Mouse (Mus musculus) forebrain, embryonic 12.5 days (tissue): ENCODE results near the gene Baz2b. TPM values are rescaled to one million over a fixed set of nuclear protein-coding genes. Genes with fewer than 3 reads are reported as not detected.

Experiments used
- ATAC-seq: fragments of 200-750 bp; cut with Nextera tagmentation; 2 replicates; pipeline ENCODE4 v1.8.0; 2017; ENCODE audit warnings: moderate TSS enrichment; ENCODE audit not compliant: low FRiP score
- H3K27ac ChIP-seq: fragments of 300-500 bp; sonication (generic); 2 replicates; pipeline ENCODE4 v1.5.1; 2016; ENCODE audit warnings: mild to moderate bottlenecking
- H3K27me3 ChIP-seq: fragments of 300-500 bp; sonication (generic); 2 replicates; pipeline ENCODE4 v1.6.1; 2016; ENCODE audit warnings: mild to moderate bottlenecking
- H3K36me3 ChIP-seq: fragments of 300-500 bp; sonication (generic); replicated peaks from 2 replicates; pipeline ENCODE4 v1.6.1; 2016; ENCODE audit warnings: mild to moderate bottlenecking
- H3K4me1 ChIP-seq: fragments of 300-500 bp; sonication (generic); 2 replicates; pipeline ENCODE4 v1.6.1; 2016
- H3K4me2 ChIP-seq: fragments of 300-500 bp; sonication (generic); 2 replicates; pipeline ENCODE4 v1.6.1; 2016; ENCODE audit warnings: mild to moderate bottlenecking, moderate library complexity
- H3K4me3 ChIP-seq: fragments of 300-500 bp; sonication (generic); replicated peaks from 2 replicates; pipeline ENCODE4 v1.5.1; 2016; ENCODE audit warnings: mild to moderate bottlenecking
- H3K9ac ChIP-seq: fragments of 300-500 bp; sonication (generic); 2 replicates; pipeline ENCODE4 v1.6.1; 2016; ENCODE audit warnings: mild to moderate bottlenecking
- H3K9me3 ChIP-seq: fragments of 300-500 bp; sonication (generic); 2 replicates; pipeline ENCODE4 v1.6.1; 2016
- WGBS: fragments of 180-500 bp; shearing (Covaris S2); methylation state at CpG from one replicate; pipeline ENCODE4 v1.1.7; 2016; 5-methylcytosine and 5-hydroxymethylcytosine counted together
- polyA plus RNA-seq: library from polyadenylated mRNA; unstranded; fragments of >200 nt; fragmentation: Nextera tagmentation; extraction: Ambion mirVana; gene quantifications from 2 replicates; pipeline ENCODE4 v1.2.1, GENCODE M21; 2016

The Baz2b gene
- polyA plus RNA-seq, 1 experiment from 2014 or later = 85.6 TPM

DNA sequence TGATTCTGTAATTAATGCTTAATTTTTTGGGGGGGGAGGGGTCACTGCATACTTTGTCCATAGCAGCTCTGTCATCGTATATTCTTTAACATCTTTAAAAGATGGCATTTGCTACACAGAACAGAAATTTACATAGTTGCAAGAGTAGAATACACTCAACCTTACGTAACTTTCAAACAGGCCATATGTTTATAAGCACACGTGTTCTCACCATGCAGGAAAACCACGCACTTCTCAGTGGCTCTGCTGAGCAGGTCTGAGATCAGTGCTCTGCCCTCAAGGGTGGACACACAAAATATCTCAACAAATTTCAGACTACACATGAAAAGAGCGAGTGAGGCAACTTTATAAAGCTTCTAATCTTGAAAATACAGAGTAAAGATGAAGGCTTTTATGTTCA, 235.7 kb downstream of the Baz2b start:
- no peaks in the 10 kb centered on the region for H3K9me3 ChIP-seq
- WGBS = 94% methylated on average over 5 of the region's 5 CpGs
- H3K4me1 ChIP-seq = peaks cover 3% of the 10 kb centered on the region; the same call in 1 of the 2 replicates
- peaks cover 23% of the 10 kb centered on the region for H3K36me3 ChIP-seq
- H3K27me3 ChIP-seq = no peaks in the 10 kb centered on the region
- no peak overlapping the region for H3K4me2 ChIP-seq
- ATAC-seq = no peak
- no peak overlapping the region for H3K9ac ChIP-seq
- no peak overlapping the region for H3K27ac ChIP-seq
- H3K4me3 ChIP-seq = no peak overlapping the region

DNA sequence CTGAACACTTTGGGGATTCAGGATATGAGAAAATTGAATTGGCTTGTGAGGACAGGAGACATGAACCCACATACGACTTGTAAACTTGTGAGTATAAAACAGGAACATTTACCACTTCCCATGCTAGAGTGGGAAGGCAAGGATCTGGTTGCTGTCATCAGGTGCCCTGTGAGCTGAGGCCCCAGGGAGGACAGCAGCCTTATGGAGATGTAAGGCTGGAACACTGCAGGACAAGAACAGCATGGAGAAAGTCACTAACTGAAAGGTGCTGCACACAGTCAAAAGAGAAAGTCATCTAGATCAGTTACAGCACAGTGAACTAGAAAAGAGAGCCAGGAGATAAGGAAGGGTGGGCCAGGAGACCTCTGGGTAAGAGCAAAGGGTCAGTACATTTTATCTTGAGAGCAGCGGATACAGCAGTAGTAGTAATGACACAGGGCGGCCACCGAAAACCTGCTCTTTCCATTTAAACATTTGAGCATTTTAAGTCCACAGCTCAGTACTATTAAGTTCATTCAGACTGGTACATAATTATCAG, 236.5 kb downstream of the Baz2b start:
- ATAC-seq = no peak
- H3K4me3 ChIP-seq = no peak overlapping the region
- no peaks in the 10 kb centered on the region for H3K27me3 ChIP-seq
- peaks cover 3% of the 10 kb centered on the region; the same call in 1 of the 2 replicates for H3K4me1 ChIP-seq
- H3K9ac ChIP-seq = no peak overlapping the region
- 91% methylated on average over 4 of the region's 4 CpGs for WGBS
- no peaks in the 10 kb centered on the region for H3K9me3 ChIP-seq
- H3K4me2 ChIP-seq = no peak overlapping the region
- H3K36me3 ChIP-seq = peaks cover 31% of the 10 kb centered on the region
- H3K27ac ChIP-seq = no peak overlapping the region

DNA sequence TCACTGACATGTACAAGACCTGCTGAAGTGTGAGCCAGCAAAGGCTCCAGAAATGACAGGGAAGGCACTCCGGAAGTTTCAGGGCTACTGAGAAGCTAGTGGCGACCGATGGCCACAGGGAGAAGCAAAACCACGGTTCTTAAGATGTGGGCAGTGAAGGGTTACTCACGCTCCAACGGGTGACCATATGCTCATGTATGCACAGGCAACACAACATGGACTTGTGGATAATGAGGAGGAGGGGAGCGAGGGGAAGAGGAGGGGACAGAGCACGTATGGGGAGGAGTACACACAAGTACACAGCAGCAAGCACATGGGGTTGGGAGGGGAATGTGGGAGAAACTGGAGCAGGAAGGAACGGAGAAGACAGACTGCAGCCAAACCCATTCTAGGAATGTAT, 239.1 kb downstream of the Baz2b start:
- no peak for ATAC-seq
- Histone ChIP-seq H3K9me3 (no peaks in the 10 kb centered on the region), H3K4me3 (no peak overlapping the region), H3K4me2 (no peak overlapping the region), H3K27me3 (no peaks in the 10 kb centered on the region), H3K27ac (no peak overlapping the region), H3K4me1 (peaks cover 3% of the 10 kb centered on the region; the same call in 1 of the 2 replicates), H3K9ac (no peak overlapping the region), H3K36me3 (peaks cover 25% of the 10 kb centered on the region)
- 80% methylated on average over 9 of the region's 9 CpGs for WGBS

DNA sequence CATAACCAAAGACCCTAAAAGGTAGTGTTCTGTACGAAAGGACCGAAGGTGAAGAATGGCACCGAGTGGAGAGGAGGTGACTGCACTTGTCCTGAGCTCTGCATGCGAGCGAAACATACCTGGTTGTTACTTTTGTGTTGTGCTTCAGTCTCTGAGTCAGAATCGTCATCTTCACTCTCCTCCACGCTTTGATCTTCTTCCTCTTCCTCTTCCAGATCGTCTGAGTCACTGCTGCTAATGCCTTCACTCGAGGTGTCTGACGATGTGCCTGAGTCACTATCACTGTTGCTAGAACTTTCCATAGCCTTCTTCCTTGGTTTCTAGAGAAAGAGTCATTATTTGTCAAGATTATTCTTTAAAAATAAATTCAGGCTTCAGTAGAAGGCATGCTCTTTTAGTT, 240.5 kb downstream of the Baz2b start:
- no peak overlapping the region for H3K9ac ChIP-seq
- no peak overlapping the region for H3K4me2 ChIP-seq
- no peaks in the 10 kb centered on the region for H3K9me3 ChIP-seq
- peaks cover 3% of the 10 kb centered on the region; the same call in 1 of the 2 replicates for H3K4me1 ChIP-seq
- peaks cover 22% of the 10 kb centered on the region for H3K36me3 ChIP-seq
- no peak overlapping the region for H3K4me3 ChIP-seq
- H3K27me3 ChIP-seq = no peaks in the 10 kb centered on the region
- no peak overlapping the region for H3K27ac ChIP-seq
- ATAC-seq = no peak
- WGBS = 94% methylated on average over 10 of the region's 10 CpGs

DNA sequence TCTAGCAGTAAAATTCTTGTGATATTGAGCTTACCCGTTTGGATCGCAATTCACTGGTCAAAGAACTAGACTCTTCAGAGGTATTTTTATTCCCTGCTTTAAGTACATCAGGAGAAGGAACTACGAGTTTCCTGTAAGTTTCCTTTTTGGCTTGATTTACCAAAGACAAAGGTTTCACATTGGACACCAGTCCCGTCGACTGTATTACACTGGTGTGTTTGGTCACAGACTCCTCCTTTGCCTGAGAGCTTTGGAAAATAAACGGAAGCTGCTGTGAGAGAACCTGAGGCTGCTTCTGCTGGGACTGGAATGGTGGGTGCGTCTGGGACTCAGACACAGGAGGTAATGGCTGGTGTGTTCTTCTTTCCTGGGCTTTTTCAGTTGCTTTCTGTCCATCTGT, 241.0 kb downstream of the Baz2b start:
- WGBS = 88% methylated on average over 7 of the region's 7 CpGs
- Histone ChIP-seq H3K4me2 (no peak overlapping the region), H3K27ac (no peak overlapping the region), H3K9me3 (no peaks in the 10 kb centered on the region), H3K4me1 (peaks cover 3% of the 10 kb centered on the region; the same call in 1 of the 2 replicates), H3K27me3 (no peaks in the 10 kb centered on the region), H3K9ac (no peak overlapping the region), H3K4me3 (no peak overlapping the region), H3K36me3 (peaks cover 22% of the 10 kb centered on the region)
- ATAC-seq = no peak

DNA sequence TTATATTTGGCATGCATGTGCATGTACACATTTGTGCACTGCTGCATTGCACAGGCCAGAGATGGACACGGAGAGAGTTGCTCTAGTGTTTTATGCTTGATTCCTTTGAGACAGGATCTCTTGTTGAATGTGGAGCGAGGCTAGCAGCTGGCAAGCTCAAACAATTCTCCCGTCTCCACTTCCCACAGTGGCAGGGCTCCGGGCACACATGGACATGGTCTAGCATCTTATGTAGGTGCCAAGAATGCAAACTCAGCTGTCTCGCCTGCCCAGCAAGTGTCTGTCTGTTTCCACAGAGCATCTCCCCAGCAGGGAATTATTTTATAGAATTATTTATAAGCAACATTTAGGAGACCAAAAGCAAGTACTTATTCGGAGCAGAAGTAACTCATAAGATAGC, 243.2 kb downstream of the Baz2b start:
- Histone ChIP-seq H3K36me3 (peaks cover 34% of the 10 kb centered on the region), H3K4me1 (peaks cover 3% of the 10 kb centered on the region; the same call in 1 of the 2 replicates), H3K4me2 (no peak overlapping the region), H3K27me3 (no peaks in the 10 kb centered on the region), H3K9me3 (no peaks in the 10 kb centered on the region), H3K9ac (no peak overlapping the region), H3K27ac (no peak overlapping the region), H3K4me3 (no peak overlapping the region)
- ATAC-seq = no peak
- WGBS = 89% methylated on average over 6 of the region's 6 CpGs

DNA sequence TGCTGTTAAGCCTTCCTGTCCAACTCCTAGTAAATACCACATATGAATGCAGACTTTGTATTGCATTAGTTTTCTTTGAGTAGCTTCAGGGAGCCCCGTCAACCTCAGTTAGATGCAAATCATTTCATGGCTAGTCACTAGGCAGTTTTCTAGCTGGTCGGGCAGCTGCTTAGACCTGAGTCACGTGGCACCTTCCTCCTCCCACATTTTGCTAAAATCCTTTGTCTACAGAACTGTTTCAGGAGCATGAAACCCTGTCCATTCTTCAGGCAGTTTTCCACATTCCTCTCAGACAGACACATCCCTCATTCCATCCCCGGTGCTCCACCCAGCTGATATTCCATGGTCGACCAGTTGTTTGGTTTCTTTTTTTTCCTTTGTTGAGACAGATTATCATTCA, 246.6 kb downstream of the Baz2b start:
- ATAC-seq = no peak
- Histone ChIP-seq H3K9ac (no peak overlapping the region), H3K4me3 (no peak overlapping the region), H3K4me2 (no peak overlapping the region), H3K9me3 (no peaks in the 10 kb centered on the region), H3K27ac (no peak overlapping the region), H3K4me1 (no peaks in the 10 kb centered on the region), H3K27me3 (no peaks in the 10 kb centered on the region), H3K36me3 (peaks cover 42% of the 10 kb centered on the region)
- WGBS = 76% methylated on average over 5 of the region's 5 CpGs

DNA sequence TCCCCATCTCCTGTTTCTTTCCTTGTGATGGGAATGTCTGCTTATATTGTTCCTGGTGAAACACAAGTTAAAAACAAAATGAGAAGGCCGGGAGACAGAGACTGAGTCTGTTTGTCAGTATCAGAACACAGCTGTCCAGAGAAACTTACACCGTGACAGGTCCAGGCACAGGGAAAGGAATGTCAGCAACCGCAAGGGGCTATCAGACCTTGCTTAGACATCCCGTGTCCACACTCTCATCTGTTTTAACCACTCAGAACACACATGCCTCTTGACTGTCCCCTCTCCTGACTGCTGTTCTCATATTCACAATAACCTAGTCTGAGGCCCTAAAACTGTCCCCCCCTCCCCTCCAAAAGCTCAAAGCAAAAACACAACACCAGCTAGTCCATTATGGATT, 247.1 kb downstream of the Baz2b start:
- Histone ChIP-seq H3K9me3 (no peaks in the 10 kb centered on the region), H3K9ac (no peak overlapping the region), H3K36me3 (peaks cover 41% of the 10 kb centered on the region), H3K4me3 (no peak overlapping the region), H3K4me2 (no peak overlapping the region), H3K27me3 (no peaks in the 10 kb centered on the region), H3K4me1 (no peaks in the 10 kb centered on the region), H3K27ac (no peak overlapping the region)
- no peak for ATAC-seq
- WGBS = 93% methylated on average over 4 of the region's 4 CpGs

DNA sequence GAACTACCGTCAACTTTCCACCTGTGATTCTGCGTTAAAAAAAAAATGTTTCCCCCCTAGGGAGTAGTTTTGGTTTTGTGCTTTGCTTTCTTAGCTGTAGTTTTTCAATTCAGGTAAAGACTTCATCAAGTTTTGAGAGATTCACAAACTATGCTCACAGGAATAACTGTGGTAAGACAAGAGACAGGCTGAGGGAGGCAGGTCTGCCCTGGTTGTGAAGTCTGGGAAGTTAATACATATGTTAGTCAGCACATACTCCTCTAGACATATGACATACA, 249.2 kb downstream of the Baz2b start:
- Histone ChIP-seq H3K27ac (no peak overlapping the region), H3K4me2 (no peak overlapping the region), H3K4me3 (no peak overlapping the region), H3K27me3 (no peaks in the 10 kb centered on the region), H3K9me3 (no peaks in the 10 kb centered on the region), H3K9ac (no peak overlapping the region), H3K4me1 (no peaks in the 10 kb centered on the region), H3K36me3 (peaks cover 42% of the 10 kb centered on the region)
- no peak for ATAC-seq
- WGBS = 90% methylated on average over 2 of the region's 2 CpGs

DNA sequence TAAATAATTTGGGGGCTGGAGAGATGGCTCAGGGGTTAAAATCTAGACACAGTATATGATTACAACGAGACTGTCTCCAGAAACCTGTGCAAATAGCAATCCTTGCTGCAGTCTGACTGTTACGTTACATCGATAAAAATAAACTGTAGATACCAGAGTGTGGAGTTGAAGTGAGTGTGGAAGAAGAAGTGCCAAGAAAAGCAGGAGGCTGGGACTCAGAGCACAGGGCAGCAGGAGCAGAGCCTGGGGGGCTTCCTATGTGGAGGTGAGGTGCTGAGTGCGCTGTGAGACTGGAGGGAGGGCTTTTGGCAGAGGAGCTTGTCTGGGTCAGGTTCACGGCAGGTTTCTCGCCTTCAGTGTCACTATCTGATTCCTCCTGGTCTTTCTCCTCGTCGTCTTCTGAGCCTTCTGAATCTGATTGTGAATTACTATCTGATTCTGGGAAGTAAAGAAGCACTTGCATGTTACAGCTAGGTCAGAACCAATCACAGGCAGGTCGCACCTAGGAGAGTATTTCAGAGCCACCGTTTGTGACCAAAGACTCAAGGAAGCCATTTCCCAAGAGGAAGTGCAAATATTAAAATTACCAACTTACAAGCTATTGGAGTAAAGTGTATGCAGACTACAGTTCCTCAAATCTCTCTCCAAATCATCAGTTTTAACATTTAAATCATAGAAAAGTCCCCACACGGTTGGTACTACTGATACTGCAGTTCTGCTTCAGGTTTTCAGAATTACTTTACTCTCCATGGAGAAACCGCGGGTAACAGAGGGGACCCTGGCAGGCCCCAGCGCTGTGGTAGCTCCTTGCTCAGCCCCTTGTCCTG, 249.8 kb downstream of the Baz2b start:
- no peak for ATAC-seq
- H3K36me3 ChIP-seq = peaks cover 42% of the 10 kb centered on the region
- no peak overlapping the region for H3K4me2 ChIP-seq

DNA sequence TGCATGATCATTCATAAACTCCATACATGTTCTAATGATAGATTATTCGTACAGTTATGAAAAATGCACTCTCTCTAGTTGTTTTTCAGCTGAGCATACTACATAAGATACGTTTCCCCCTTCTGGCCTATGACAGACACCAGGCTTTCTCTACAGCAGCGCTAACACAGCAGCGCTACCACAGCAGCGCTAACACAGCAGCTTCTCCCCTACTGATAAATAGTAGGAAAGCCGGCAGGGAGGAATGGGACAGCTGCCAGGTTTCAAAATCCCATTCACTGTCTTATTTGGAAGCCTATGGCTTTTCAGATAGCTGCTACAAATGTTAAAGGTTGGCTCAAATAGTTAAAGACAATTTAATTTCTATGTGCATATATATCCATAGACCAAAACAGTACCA, 251.1 kb downstream of the Baz2b start:
- H3K27ac ChIP-seq = no peak overlapping the region
- H3K9me3 ChIP-seq = no peaks in the 10 kb centered on the region
- no peak for ATAC-seq
- no peak overlapping the region for H3K9ac ChIP-seq
- H3K4me2 ChIP-seq = no peak overlapping the region
- 70% methylated on average over 6 of the region's 6 CpGs for WGBS
- no peak overlapping the region for H3K4me3 ChIP-seq
- H3K36me3 ChIP-seq = peaks cover 47% of the 10 kb centered on the region
- no peaks in the 10 kb centered on the region for H3K4me1 ChIP-seq
- no peaks in the 10 kb centered on the region for H3K27me3 ChIP-seq

More for the DNA sequence above, 249.8 kb downstream of the Baz2b start:
- 92% methylated on average over 14 of the region's 14 CpGs for WGBS
- no peaks in the 10 kb centered on the region for H3K9me3 ChIP-seq
- H3K4me3 ChIP-seq = no peak overlapping the region
- H3K9ac ChIP-seq = no peak overlapping the region
- H3K4me1 ChIP-seq = no peaks in the 10 kb centered on the region
- H3K27ac ChIP-seq = no peak overlapping the region
- H3K27me3 ChIP-seq = no peaks in the 10 kb centered on the region

DNA sequence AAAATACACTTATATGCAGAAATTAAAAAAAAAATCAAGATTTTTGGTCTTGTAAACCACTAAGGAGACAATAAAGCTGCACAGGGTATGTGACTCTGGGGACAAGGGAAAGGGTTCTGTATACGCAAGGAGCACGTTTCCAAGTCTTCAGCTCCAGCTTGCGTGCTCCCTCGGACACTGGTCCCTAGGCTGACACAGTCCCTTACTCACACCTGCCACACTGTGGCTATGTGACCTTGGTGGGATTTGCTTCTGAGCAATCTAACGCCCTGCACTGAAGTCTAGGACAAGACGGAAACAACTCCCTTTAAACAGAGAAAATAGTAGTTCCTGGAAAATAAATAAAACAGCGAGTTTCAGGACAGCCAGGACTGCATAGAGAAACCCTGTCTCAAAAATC, 253.7 kb downstream of the Baz2b start:
- Histone ChIP-seq H3K27me3 (no peaks in the 10 kb centered on the region), H3K9me3 (no peaks in the 10 kb centered on the region), H3K4me1 (no peaks in the 10 kb centered on the region), H3K36me3 (peaks cover 44% of the 10 kb centered on the region), H3K27ac (no peak overlapping the region), H3K4me3 (no peak overlapping the region), H3K4me2 (no peak overlapping the region), H3K9ac (no peak overlapping the region)
- WGBS = 90% methylated on average over 7 of the region's 7 CpGs
- no peak for ATAC-seq

DNA sequence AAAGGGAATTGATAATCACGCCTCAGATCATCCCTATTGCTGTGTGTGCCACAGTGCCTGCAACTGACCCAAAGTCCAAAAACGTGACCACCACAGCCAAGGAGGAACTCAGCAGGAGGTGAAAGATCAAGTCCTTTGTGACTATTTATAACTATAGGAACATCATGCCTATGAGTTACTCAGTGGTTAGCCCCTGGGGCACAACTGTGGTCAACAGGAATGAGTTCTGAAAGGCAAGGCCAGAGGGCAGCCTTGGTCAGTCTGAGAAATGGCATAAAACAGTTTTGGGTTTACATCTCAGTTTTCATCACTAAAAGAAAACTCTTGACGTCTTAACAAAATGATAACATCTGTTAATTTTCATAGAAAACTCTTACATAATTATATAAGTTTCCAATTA, 254.8 kb downstream of the Baz2b start:
- no peaks in the 10 kb centered on the region for H3K9me3 ChIP-seq
- no peak overlapping the region for H3K4me2 ChIP-seq
- H3K27ac ChIP-seq = no peak overlapping the region
- WGBS = 68% methylated on average over 3 of the region's 3 CpGs
- ATAC-seq = no peak
- no peak overlapping the region for H3K9ac ChIP-seq
- no peaks in the 10 kb centered on the region for H3K4me1 ChIP-seq
- peaks cover 45% of the 10 kb centered on the region for H3K36me3 ChIP-seq
- H3K27me3 ChIP-seq = no peaks in the 10 kb centered on the region
- H3K4me3 ChIP-seq = no peak overlapping the region
